Mouse (Mus musculus) myocyte (in vitro differentiated cells): ENCODE measurements around the gene Acsf3. TPM values are rescaled to one million over a fixed set of nuclear protein-coding genes. Genes with fewer than 3 reads are reported as not detected.

Source experiments
- H3K27me3 ChIP-seq: one replicate; pipeline ENCODE4 v1.6.1; 2011; ENCODE audit not compliant: control insufficient read depth, insufficient read depth, insufficient read length
- H3K36me3 ChIP-seq: one replicate; pipeline ENCODE4 v1.6.1; 2011; ENCODE audit not compliant: control insufficient read depth, insufficient read depth
- H3K4me2 ChIP-seq: one replicate; pipeline ENCODE4 v1.6.1; 2011; ENCODE audit warnings: low read depth, control low read depth
- H3K4me3 ChIP-seq: one replicate; pipeline ENCODE4 v1.5.1; 2011; ENCODE audit warnings: mild to moderate bottlenecking, control low read depth, moderate library complexity
- H3K79me2 ChIP-seq: one replicate; pipeline ENCODE4 v1.6.1; 2011; ENCODE audit not compliant: control insufficient read depth, insufficient read depth
- H3ac ChIP-seq: one replicate; pipeline ENCODE4 v1.6.1; 2011; ENCODE audit not compliant: control insufficient read depth, insufficient read length
- CEBPB ChIP-seq: IDR thresholded peaks from 2 replicates; pipeline ENCODE4 v1.6.1; 2011; ENCODE audit warnings: mild to moderate bottlenecking, moderate library complexity; ENCODE audit not compliant: poor library complexity, insufficient read depth, severe bottlenecking
- E2F4 ChIP-seq: IDR thresholded peaks from one replicate; pipeline ENCODE4 v1.6.1; 2011; ENCODE audit warnings: mild to moderate bottlenecking, control low read depth, moderate library complexity; ENCODE audit not compliant: insufficient read depth
- MAX ChIP-seq: IDR thresholded peaks from one replicate; pipeline ENCODE4 v1.6.1; 2011; ENCODE audit warnings: low read depth, mild to moderate bottlenecking, control low read depth
- MYOD1 ChIP-seq, 3 experiments: IDR thresholded peaks; one replicate each; pipeline ENCODE4 v1.6.1; 2011; ENCODE audit warnings: control low read depth in 2 of 3, low read depth in 2 of 3, mild to moderate bottlenecking in 2 of 3, moderate library complexity in 1 of 3; ENCODE audit not compliant: insufficient read length in 2 of 3, control insufficient read depth in 1 of 3
- MYOG ChIP-seq, 3 experiments: IDR thresholded peaks; one replicate each; pipeline ENCODE4 v1.6.1; 2011; ENCODE audit warnings: control low read depth in 2 of 3, low read depth in 2 of 3, mild to moderate bottlenecking in 2 of 3; ENCODE audit not compliant: insufficient read length in 2 of 3, control insufficient read depth in 1 of 3, insufficient read depth in 1 of 3
- POLR2A ChIP-seq: IDR thresholded peaks from one replicate; pipeline ENCODE4 v1.6.1; 2011; ENCODE audit warnings: low read depth, mild to moderate bottlenecking, control low read depth, moderate library complexity; ENCODE audit not compliant: insufficient read length
- POLR2AphosphoS2 ChIP-seq: IDR thresholded peaks from one replicate; pipeline ENCODE4 v1.6.1; 2011; ENCODE audit warnings: low read depth, control low read depth; ENCODE audit not compliant: insufficient read length
- REST ChIP-seq: IDR thresholded peaks from one replicate; pipeline ENCODE4 v1.6.1; 2011; ENCODE audit warnings: mild to moderate bottlenecking, control low read depth, moderate library complexity; ENCODE audit not compliant: insufficient read depth, insufficient read length
- SRF ChIP-seq: IDR thresholded peaks from one replicate; pipeline ENCODE4 v1.6.1; 2011; ENCODE audit warnings: low read depth; ENCODE audit not compliant: control insufficient read depth, insufficient read length
- TCF12 ChIP-seq: IDR thresholded peaks from one replicate; pipeline ENCODE4 v1.6.1; 2011; ENCODE audit warnings: mild to moderate bottlenecking, control low read depth; ENCODE audit not compliant: poor library complexity, insufficient read depth, severe bottlenecking
- TCF3 ChIP-seq: IDR thresholded peaks from one replicate; pipeline ENCODE4 v1.6.1; 2011; ENCODE audit warnings: low read depth, control low read depth; ENCODE audit not compliant: insufficient read length
- USF1 ChIP-seq: IDR thresholded peaks from one replicate; pipeline ENCODE4 v1.6.1; 2011; ENCODE audit warnings: low read depth, mild to moderate bottlenecking, control low read depth, moderate library complexity
- polyA plus RNA-seq: library from polyadenylated mRNA; unstranded; fragments of >200 nt; fragmentation: generic; extraction: Trizol; gene quantifications from one replicate; pipeline ENCODE4 v1.2.1, GENCODE M21; 2012; ENCODE audit warnings: missing spikeins

The Acsf3 gene
- polyA plus RNA-seq, 1 experiment, result 9.3 TPM

DNA sequence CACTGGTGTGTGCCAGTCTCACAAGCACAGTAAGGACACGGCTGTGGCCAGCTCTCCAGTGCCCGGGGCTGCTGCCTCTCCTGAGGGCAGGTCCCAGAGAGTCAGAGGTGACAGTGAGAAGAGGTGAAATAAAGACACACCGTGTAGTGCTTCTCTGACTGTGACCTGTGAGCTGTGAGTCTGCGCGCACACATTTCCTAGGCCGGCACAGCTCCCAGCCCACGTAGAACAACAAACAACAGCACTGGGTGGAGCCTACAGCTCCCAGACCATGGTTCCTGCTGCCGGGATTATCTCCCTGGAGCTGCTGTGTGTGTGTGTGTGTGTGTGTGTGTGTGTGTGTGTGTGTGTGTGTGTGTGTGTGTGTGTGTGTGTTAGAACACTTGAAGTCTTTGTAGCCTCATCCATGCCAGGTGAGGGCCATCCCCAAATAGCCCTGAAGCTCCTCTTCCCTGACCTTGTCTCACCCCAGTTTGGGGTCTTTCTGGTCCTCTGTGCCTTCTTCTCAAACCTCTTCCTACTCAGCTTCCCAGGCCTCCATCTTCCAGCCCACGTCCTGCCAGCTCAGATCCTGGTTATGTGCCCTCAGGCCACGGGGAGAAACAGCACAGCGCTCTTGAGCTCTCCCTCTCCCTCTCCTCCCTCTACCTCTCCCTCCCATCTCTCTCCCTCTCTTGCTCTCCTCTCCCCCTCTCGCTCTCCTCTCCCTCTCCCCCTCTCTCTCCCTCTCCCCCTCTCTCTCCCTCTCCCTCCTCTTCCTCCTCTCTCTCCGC is 42.6 kb downstream of the Acsf3 start:
- Histone ChIP-seq H3K4me2 (no peak overlapping the region), H3K4me3 (no peak overlapping the region), H3K27me3 (peaks cover 42% of the 10 kb centered on the region), H3ac (no peak overlapping the region), H3K79me2 (no peaks in the 10 kb centered on the region), H3K36me3 (no peaks in the 10 kb centered on the region)
- TF ChIP-seq POLR2AphosphoS2 (no peak), MYOD1 (IDR thresholded peaks at IDR 0.05; ENCODE audit: control insufficient read depth in 1 of 3, insufficient read length in 2 of 3, low read depth in 2 of 3) (no peak), MYOG (IDR thresholded peaks at IDR 0.05; ENCODE audit: control insufficient read depth in 1 of 3, insufficient read depth in 1 of 3, insufficient read length in 2 of 3, low read depth in 2 of 3) (no peak), USF1 (no peak), POLR2A (no peak), REST (no peak), MAX (no peak), TCF12 (no peak), CEBPB (no peak), TCF3 (no peak), SRF (no peak)

- Histone ChIP-seq H3K27me3 (peaks cover 34% of the 10 kb centered on the region), H3ac (no peak overlapping the region), H3K4me3 (no peak overlapping the region), H3K79me2 (no peaks in the 10 kb centered on the region), H3K36me3 (no peaks in the 10 kb centered on the region), H3K4me2 (no peak overlapping the region)
- no peak for TF ChIP-seq MYOG (IDR thresholded peaks at IDR 0.05; ENCODE audit: control insufficient read depth in 1 of 3, insufficient read depth in 1 of 3, insufficient read length in 2 of 3, low read depth in 2 of 3)
- TF ChIP-seq CEBPB, result no peak
- TF ChIP-seq MAX, result no peak
- TF ChIP-seq TCF12, result no peak
- TF ChIP-seq POLR2A, result no peak
- no peak for TF ChIP-seq POLR2AphosphoS2
- TF ChIP-seq TCF3, result no peak
- no peak for TF ChIP-seq E2F4
- TF ChIP-seq MYOD1 (IDR thresholded peaks at IDR 0.05; ENCODE audit: control insufficient read depth in 1 of 3, insufficient read length in 2 of 3, low read depth in 2 of 3), result no peak
- TF ChIP-seq USF1, result no peak
- no peak for TF ChIP-seq REST
- TF ChIP-seq SRF, result no peak
These were observed 44.5 kb downstream of the Acsf3 start for GRCm38 (mm10) chr8:122819776-122820175.

DNA sequence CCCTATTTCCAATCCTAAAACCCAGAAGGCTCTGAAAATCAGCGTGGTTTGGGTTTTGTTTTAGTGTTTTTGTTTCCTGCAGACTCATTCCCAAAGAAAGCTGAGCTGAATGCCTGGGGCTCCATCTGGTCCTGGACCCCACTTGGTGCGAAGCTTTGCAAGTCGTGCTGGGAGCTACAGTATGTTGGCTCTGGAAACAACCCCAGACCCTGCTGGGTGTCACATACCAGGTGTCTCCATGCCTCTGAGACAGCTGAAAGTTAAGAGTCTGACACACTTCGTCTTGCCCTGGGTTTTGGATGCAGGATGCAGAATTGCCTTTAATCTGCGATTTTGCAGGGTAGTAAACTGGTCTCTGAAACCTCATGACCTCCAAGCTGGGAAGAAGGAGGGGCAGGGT is 49.3 kb downstream of the Acsf3 start:
- Histone ChIP-seq H3ac (no peak overlapping the region), H3K4me2 (no peak overlapping the region), H3K4me3 (no peak overlapping the region), H3K27me3 (peaks cover 35% of the 10 kb centered on the region), H3K36me3 (no peaks in the 10 kb centered on the region), H3K79me2 (no peaks in the 10 kb centered on the region)
- TF ChIP-seq REST (no peak), MYOD1 (IDR thresholded peaks at IDR 0.05; ENCODE audit: control insufficient read depth in 1 of 3, insufficient read length in 2 of 3, low read depth in 2 of 3) (no peak), TCF12 (no peak), MAX (no peak), POLR2A (no peak), POLR2AphosphoS2 (no peak), E2F4 (no peak), CEBPB (no peak), USF1 (no peak)

- no peaks in the 10 kb centered on the region for H3K36me3 ChIP-seq
- H3K4me2 ChIP-seq, result no peak overlapping the region
- no peak for TF ChIP-seq SRF
- no peak for TF ChIP-seq USF1
- TF ChIP-seq TCF3, result no peak
- TF ChIP-seq POLR2AphosphoS2, result no peak
- TF ChIP-seq MAX, result no peak
- no peak for TF ChIP-seq POLR2A
- no peak for TF ChIP-seq REST
- TF ChIP-seq MYOD1 (IDR thresholded peaks at IDR 0.05; ENCODE audit: control insufficient read depth in 1 of 3, insufficient read length in 2 of 3, low read depth in 2 of 3), result no peak
- TF ChIP-seq MYOG (IDR thresholded peaks at IDR 0.05; ENCODE audit: control insufficient read depth in 1 of 3, insufficient read depth in 1 of 3, insufficient read length in 2 of 3, low read depth in 2 of 3), result no peak
- no peak for TF ChIP-seq TCF12
- no peak for TF ChIP-seq CEBPB
- TF ChIP-seq E2F4, result no peak
- no peak overlapping the region for H3ac ChIP-seq
- H3K4me3 ChIP-seq, result no peak overlapping the region
- H3K27me3 ChIP-seq, result peaks cover 35% of the 10 kb centered on the region
- H3K79me2 ChIP-seq, result no peaks in the 10 kb centered on the region
These were observed 49.7 kb downstream of the Acsf3 start for GRCm38 (mm10) chr8:122824986-122825385.
